Mouse (Mus musculus) megakaryocyte, adult 5-6 weeks (primary cell): ENCODE data around the gene Ap3d1. TPM values are rescaled to one million over a fixed set of nuclear protein-coding genes. Genes with fewer than 3 reads are reported as not detected.
A peak's percentile ranks its signal among the peaks of the same experiment; 100 is the strongest.

Source experiments
- ATAC-seq: 2 replicates; pipeline ENCODE4 v1.8.0; 2016; ENCODE audit warnings: mild to moderate bottlenecking, inconsistent platforms; ENCODE audit not compliant: poor library complexity, severe bottlenecking
- total RNA-seq, 2 experiments: library from RNA; stranded (forward) in 1 of 2; stranded (reverse) in 1 of 2; fragments of 153-499, 151-499 nt in 1 of 2; fragments of 221-1000, 200-1000 nt in 1 of 2; gene quantifications; 2 replicates each; pipeline versions ENCODE4 v1.2.3 to v1.2.4; 2015 to 2017

Ap3d1 gene
- total RNA-seq, 2 experiments from 2014 or later: 42.6 to 48.6 TPM

- ATAC-seq: no peak
Measured at GRCm38 (mm10) chr10:80705033-80705432, 37.0 kb downstream of the Ap3d1 start.

- no peak for ATAC-seq
Measured at GRCm38 (mm10) chr10:80704418-80704817, 37.6 kb downstream of the Ap3d1 start.

DNA sequence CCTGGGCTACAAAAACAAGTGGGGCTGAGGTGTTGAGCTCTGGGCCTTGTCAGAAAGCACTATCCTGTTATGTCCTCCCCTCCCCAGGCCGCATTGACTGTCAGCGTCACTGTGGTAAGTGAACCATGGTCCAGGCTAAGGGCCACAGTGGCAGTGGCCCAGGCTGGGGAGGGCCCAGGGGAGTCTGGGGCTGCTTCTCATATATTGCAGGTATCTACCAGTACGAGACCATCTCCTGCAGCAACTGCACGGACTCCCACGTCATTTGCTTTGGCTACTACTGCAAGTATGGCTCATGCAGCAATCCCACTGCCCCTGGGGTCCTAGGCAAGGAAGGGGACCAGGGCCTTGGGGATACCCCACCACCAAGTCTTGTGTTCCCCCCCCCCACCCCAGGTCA, 38.4 kb downstream of the Ap3d1 start:
- ATAC-seq: no peak

GRCm38 (mm10) chr10:80702536-80703390, 39.3 kb downstream of the Ap3d1 start:
- peak; percentile 66 for ATAC-seq

DNA sequence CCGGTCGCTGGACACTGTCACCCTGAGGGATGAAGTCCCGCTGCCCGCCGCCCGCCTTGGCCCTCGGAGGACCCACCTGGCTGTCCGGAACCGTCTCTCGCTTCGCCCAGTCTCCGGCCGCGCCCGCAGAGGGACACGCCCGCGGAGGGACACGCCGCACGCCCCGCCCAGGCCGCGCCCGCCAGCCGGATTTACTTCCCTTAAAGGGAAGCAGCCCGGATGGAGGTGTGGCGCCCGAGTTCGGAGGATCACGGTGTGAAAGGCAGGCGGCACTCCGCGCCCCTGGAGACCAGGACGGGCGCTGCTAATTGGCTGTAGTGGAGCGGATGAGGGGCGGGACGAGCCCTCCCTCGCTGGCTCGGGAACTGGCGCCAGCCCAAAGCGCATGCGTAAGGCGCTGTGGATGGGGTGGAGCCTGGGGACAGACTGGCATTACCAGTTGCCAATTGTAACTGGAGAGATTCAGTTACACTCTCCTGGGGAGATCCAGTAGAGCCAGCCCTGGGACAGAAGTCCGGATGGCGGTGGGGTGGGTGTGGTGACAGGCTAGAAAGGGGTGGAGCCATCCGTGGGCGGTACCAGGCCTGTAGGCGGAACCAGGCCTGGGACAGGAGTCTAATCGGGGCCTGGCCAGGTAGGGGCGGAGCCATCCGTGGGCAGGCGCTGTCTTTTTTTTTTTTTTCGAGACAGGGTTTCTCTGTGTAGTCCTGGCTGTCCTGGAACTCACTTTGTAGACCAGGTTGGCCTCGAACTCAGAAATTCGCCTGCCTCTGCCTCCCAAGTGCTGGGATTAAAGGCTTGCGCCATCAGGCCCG, 40.1 kb downstream of the Ap3d1 start, which contains the start of the genes Mob3a and Izumo4:
Gene Mob3a (minus strand): TSS at position 257 of the 815 bp plus-strand sequence.
Gene Izumo4 (plus strand): TSS at position 464 of the 815 bp plus-strand sequence.
- ATAC-seq: peak; percentile 79

DNA sequence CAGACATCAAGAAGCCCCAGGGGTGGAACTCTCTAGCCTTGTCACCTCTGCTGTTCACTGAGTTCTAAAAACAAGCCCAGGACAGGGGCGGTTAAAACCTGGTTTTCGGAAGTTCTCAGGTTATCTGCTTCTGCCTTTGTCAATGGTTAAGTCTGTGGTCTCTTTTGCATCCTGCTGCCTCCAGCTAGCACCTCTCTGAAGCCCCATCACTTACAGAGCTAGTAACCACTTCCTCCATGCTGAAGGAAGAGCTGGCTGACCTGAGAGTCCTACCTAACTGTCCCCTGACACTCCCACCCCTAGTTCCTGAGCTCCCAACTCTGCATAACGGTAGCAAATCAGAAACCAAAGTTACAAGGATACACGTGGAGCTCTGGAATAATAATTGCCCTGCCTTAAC, 41.3 kb downstream of the Ap3d1 start:
- peak; percentile 10 for ATAC-seq

- no peak for ATAC-seq
Measured at GRCm38 (mm10) chr10:80700038-80700504, 42.0 kb downstream of the Ap3d1 start.

DNA sequence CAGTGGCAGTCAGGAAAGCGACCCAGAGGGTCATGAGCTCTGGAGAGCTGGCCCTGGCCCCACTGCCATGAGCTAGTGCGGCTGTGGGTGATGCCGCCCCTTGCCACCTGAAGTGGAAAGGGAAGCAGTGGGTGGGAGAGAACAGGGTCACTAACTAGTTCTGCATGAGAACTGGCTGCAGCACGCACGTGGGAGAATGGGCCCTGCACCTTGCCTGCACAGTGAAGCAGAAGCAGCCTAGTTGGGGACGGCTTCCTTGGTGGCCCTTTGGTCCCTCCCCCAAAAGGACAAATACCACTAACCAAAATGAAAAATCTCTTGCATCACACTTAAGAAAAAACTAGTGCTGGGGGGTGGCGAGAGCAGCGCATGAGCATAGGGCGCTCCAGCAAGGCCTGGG, 43.5 kb downstream of the Ap3d1 start:
- no peak for ATAC-seq

GRCm38 (mm10) chr10:80697812-80698211, 44.3 kb downstream of the Ap3d1 start:
- ATAC-seq: no peak

- ATAC-seq: no peak
Measured at GRCm38 (mm10) chr10:80697393-80697787, 44.7 kb downstream of the Ap3d1 start.

GRCm38 (mm10) chr10:80696502-80697392, 45.3 kb downstream of the Ap3d1 start:
- no peak for ATAC-seq

DNA sequence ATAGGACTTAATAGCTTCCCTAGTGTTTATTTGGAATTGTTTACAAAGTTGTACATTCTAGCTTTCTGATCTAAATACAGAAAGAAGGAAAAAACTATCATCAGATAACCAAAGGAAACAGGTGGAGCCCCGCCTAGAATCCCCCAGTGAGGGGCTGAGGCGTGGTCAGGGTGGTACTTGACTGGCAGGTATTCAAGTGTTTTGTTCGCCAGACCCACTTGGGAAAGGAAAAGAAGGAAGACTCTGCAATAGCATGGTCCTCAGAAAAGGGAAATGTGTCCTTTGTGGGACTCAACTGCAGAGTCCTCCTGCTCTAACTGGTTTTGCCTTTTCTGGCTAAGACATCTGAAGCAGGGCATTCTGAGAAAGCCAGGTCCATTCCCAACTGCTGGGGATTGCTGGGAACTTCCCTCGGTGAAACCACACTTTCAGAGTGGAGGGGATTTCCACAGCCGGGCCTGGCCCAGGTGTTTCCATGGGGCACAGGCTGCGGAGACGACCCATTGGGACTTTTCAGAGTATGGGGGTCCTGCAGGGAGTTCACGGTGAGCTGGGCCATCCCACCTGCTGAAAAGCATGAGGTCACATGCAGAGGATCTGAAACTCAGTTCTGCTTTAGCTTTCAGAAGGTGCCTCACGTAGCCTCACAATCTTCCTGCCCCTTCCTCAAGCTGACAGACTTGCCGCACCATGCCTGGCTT, 46.1 kb downstream of the Ap3d1 start:
- ATAC-seq: no peak

DNA sequence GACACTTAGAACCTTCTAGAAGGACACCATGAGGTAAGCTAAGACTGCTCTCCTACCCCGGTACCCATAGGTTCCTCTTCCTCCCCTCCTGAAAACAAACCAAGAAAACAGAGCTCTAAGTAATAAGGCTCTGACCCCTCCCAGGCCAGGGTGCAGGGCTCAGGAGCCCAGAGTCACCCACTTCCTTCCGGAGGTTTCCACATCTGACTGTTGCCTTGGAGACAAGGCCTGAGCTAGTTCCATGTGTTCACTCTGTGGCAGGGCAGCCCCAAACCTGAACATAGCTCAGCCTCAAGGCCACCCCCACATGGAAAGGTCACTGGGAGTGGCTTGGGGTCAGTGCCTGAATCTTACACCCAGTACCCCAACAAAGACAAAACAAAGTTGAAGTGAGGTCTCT, 46.9 kb downstream of the Ap3d1 start:
- ATAC-seq: peak; percentile 73

DNA sequence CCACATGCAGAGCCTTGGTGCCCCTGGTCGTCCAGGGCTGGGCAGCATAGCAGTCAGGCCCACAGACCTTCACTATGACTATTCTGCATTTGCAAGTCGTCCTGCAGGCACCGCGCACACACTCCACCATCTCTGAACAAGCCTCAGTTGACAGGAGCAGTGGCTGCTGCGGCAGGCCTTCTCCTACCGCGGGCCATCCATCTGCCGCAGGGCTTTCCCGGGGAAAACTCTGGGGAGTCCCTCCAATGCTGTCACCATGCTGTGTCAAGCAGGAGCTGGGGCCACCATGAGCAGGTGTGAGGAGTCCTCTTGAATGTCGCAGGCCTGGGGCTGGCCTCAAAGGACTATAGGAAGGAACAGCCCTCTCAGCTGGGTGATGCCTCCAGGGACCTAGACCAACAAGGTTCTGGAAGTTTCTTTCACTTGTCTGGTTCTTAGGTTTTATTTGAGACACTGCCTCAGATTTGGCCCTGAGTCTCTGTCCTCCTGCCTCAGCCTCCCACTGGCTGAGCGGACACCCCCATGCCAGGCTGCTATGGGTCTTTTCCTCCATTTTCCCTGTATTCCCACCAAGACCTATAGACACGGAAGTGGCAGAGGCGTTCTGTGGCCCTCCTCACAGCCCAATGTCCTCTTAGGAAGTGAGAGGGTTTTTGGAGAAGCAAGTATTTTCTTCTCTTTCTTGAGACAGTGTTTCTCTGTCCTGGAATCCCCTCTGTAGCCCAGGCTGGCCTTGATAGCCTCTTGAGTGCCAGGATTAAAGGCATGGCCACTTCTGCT, 47.7 kb downstream of the Ap3d1 start:
- no peak for ATAC-seq

GRCm38 (mm10) chr10:80693401-80694045, 48.5 kb downstream of the Ap3d1 start:
- ATAC-seq: no peak

- peak; percentile 60 for ATAC-seq
Measured at GRCm38 (mm10) chr10:80692249-80693165, 49.6 kb downstream of the Ap3d1 start.

DNA sequence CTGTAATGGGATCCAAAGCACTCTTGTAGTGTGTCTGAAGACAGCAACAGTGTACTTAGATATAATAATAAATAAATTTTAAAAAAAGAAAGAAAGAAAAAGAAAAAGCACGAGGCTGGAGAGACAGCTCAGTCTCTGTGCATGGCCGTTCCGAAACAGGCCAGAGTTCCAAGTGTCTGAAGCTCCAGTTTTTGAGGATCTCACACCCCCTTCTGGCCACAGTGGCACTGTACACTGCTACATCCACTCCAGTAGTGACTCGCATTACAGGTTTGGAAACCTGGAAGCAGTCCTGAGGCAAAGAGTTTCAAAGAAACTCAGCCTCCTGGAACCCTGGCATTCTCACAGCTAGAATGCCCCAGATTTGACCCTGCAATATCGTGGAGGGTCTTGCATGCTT, 54.2 kb downstream of the Ap3d1 start:
- peak; percentile 50 for ATAC-seq

GRCm38 (mm10) chr10:80686617-80687016, 55.4 kb downstream of the Ap3d1 start:
- no peak for ATAC-seq
